Mouse (Mus musculus) E14TG2a.4 (cell line): ENCODE data around the gene Sema6b.

Experiments used
- CTCF ChIP-seq: conservative IDR thresholded peaks from 2 replicates; pipeline ENCODE4 v1.5.1; 2014; ENCODE audit warnings: low read length
- POU5F1 ChIP-seq: IDR thresholded peaks from 2 replicates; pipeline ENCODE4 v1.6.1; 2014; ENCODE audit warnings: low read length, borderline replicate concordance

GRCm38 (mm10) chr17:56170636-56171035 is 30.5 kb upstream of the Sema6b start:
- no peak for TF ChIP-seq CTCF
- no peak for TF ChIP-seq POU5F1
